Mouse (Mus musculus) cerebellum, adult 2 months (tissue): ENCODE measurements at regions not wholly inside any gene's neighbourhood (a gene's known extent, or its start where the extent isn't known, plus 50 kb on each side); places are given as distances from the start of the nearest gene placed in this dataset.

Source experiments
- CTCF ChIP-seq: fragments of 200-500 bp; IDR thresholded peaks from 2 replicates; pipeline ENCODE4 v1.5.1; 2011; ENCODE audit warnings: low read depth, mild to moderate bottlenecking, control low read depth, low read length, moderate library complexity, borderline replicate concordance; ENCODE audit not compliant: insufficient read depth
- POLR2A ChIP-seq: fragments of 200-500 bp; IDR thresholded peaks from 2 replicates; pipeline ENCODE4 v1.6.1; 2011; ENCODE audit warnings: low read length, control low read depth, borderline replicate concordance; ENCODE audit not compliant: insufficient read depth

DNA sequence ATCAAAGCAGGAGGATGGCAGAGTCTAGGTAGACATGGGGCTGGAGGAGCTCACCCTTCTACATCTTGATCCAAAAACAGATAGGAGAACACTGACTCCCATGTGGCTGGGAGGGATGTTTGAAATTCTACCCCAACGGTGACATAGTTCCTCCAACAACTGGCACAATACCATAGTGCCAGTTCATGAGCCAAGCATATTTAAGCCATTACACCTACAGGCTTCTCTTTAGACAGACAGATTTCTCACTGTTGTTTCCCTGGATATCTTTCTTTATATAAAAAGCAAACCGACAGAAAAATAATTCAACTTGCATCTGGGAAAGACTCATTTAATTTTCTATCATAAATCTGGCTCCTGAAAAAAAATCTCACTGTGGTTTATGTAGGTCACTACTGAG is 380.4 kb upstream of the Nectin3 start:
- TF ChIP-seq CTCF (no peak), POLR2A (no peak)
